Mouse (Mus musculus): ENCODE measurements at regions not wholly inside any gene's neighbourhood (a gene's known extent, or its start where the extent isn't known, plus 50 kb on each side); places are given as distances from the start of the nearest gene placed in this dataset.

DNA sequence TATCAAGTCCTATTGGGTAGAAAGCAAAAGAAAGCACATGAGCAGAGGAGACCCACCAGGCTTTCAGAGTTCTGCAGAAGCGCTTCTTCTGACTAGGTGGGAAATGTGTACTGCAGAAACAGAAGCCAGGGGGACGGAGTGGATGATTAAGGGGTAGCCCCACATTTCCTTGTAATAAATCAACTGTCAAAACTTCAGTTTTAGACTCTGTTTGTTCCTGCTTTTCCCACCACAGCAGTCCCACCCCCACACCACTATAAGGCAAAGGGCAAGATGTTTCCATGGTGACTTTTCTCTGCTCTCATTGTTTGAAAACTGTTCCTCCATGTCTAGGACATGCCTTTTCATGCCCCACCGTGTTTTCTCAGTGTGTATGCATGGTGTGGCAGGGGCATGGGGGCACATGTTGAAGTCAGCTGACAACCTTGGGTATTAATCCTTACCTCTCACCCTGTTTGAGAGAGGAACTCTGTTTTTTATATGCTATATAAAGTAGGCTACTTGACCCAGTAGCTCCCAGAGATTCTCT, 202.8 kb upstream of the Nr4a3 start:
- ATAC-seq (ENCODE audit: insufficient read depth, low read depth) (no peak), DNase-seq (ENCODE audit: low spot score) (no peak)
- Histone ChIP-seq H3K36me3 (replicated peaks; ENCODE audit: control insufficient read depth, insufficient read depth, low read length) (no peaks in the 10 kb centered on the region), H3K4me1 (ENCODE audit: control insufficient read depth, insufficient read depth) (no peaks in the 10 kb centered on the region), H3K4me2 (ENCODE audit: low read depth, low read length) (no peak overlapping the region), H3K27me3 (ENCODE audit: control insufficient read depth, insufficient read depth, low read length) (no peaks in the 10 kb centered on the region), H3K9ac (replicated peaks; ENCODE audit: low read depth, low read length) (no peak overlapping the region), H3K27ac (ENCODE audit: low read depth) (no peak overlapping the region), H3K4me3 (ENCODE audit: low read depth, low read length) (no peak overlapping the region), H3K9me3 (replicated peaks; ENCODE audit: control insufficient read depth, low read length) (no peaks in the 10 kb centered on the region)
- no peak for TF ChIP-seq CTCF (IDR thresholded peaks at IDR 0.05; ENCODE audit: low read depth)
- no peak for TF ChIP-seq EP300 (IDR thresholded peaks at IDR 0.05; ENCODE audit: low read depth)
- WGBS: 66% methylated on average over 3 of the region's 3 CpGs

DNA sequence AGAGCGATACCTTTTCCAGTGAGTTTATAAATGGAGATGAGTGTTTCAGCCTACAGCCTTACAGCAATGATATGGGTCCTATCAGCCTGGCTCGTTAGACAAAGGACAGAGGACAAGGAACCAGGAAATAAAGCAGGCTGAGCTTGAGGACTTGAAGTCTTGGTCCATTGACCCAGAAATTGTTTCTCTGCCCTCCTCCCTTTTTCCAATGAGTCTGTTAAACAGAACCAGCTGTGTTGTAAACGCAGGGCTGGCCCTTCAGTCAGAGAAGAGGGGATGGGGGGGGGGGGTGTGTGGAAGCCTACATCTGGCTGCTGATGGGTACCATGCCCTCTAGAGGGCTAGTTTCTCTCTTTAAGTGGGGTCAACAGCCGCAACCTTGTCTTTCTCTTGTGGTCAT, 199.7 kb upstream of the Nr4a3 start:
- Histone ChIP-seq H3K9me3 (replicated peaks; ENCODE audit: control insufficient read depth, low read length) (no peaks in the 10 kb centered on the region), H3K4me1 (ENCODE audit: control insufficient read depth, insufficient read depth) (no peaks in the 10 kb centered on the region), H3K36me3 (replicated peaks; ENCODE audit: control insufficient read depth, insufficient read depth, low read length) (no peaks in the 10 kb centered on the region), H3K4me3 (ENCODE audit: low read depth, low read length) (no peak overlapping the region), H3K9ac (replicated peaks; ENCODE audit: low read depth, low read length) (no peak overlapping the region), H3K27ac (ENCODE audit: low read depth) (no peak overlapping the region), H3K27me3 (ENCODE audit: control insufficient read depth, insufficient read depth, low read length) (no peaks in the 10 kb centered on the region), H3K4me2 (ENCODE audit: low read depth, low read length) (no peak overlapping the region)
- 71% methylated on average over 4 of the region's 4 CpGs for whole genome bisulfite sequencing
- DNase-seq (ENCODE audit: low spot score): no peak
- ATAC-seq (ENCODE audit: insufficient read depth, low read depth): no peak
- TF ChIP-seq EP300 (IDR thresholded peaks at IDR 0.05; ENCODE audit: low read depth): no peak
- TF ChIP-seq CTCF (IDR thresholded peaks at IDR 0.05; ENCODE audit: low read depth): no peak

DNA sequence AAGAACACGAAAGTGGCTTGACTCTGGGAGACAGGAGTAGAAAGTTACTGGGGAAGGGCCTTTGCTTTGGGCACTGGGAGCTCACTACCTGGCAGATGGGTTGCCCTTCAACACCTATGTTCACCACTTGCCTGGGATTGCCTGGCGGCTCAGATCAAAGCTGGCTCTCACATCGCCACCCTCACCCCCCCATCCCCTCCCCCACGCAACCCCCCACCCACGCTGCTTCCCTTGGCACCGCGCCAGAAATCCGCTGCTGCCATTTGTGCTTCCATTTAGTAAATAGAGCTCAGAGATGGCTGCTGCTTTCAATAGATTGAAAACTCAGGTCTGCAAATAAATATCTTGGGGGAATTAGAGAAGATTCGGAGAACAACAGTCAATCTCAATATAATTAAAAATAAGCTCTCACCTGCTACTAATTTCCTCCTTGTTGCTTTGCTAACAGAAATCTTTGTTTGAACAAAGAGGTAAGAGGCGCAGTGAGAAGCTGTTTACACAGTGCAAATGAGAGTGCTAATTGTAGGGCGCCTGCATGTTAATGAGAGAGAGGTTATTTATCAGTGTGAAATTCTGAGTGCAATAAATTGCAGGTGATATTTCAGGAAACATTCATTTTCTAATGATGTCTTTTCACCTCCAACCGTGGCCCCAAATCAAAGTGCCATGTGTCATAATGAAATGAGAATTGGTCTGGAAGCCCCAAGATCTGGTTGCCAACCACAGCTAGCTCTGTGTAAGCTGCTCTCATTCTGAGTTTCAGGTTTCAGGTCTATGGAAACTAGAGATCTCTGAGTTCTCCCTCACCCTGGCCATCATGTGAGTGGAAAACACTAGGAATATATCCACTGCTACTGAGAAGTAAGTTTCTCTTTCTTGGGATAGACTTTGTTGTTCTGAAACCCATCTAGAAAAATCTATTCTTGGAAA, 198.3 kb upstream of the Nr4a3 start:
- H3K4me2 ChIP-seq (ENCODE audit: low read depth, low read length): no peak overlapping the region
- no peaks in the 10 kb centered on the region for H3K27me3 ChIP-seq (ENCODE audit: control insufficient read depth, insufficient read depth, low read length)
- DNase-seq (ENCODE audit: low spot score) (no peak), ATAC-seq (ENCODE audit: insufficient read depth, low read depth) (no peak)
- H3K4me1 ChIP-seq (ENCODE audit: control insufficient read depth, insufficient read depth): no peaks in the 10 kb centered on the region
- no peak overlapping the region for H3K4me3 ChIP-seq (ENCODE audit: low read depth, low read length)
- no peak overlapping the region for H3K27ac ChIP-seq (ENCODE audit: low read depth)
- no peak for TF ChIP-seq CTCF (IDR thresholded peaks at IDR 0.05; ENCODE audit: low read depth)
- no peak for TF ChIP-seq EP300 (IDR thresholded peaks at IDR 0.05; ENCODE audit: low read depth)
- no peak overlapping the region for H3K9ac ChIP-seq (replicated peaks; ENCODE audit: low read depth, low read length)
- WGBS: 41% methylated on average over 12 of the region's 12 CpGs
- no peaks in the 10 kb centered on the region for H3K9me3 ChIP-seq (replicated peaks; ENCODE audit: control insufficient read depth, low read length)
- H3K36me3 ChIP-seq (replicated peaks; ENCODE audit: control insufficient read depth, insufficient read depth, low read length): no peaks in the 10 kb centered on the region

DNA sequence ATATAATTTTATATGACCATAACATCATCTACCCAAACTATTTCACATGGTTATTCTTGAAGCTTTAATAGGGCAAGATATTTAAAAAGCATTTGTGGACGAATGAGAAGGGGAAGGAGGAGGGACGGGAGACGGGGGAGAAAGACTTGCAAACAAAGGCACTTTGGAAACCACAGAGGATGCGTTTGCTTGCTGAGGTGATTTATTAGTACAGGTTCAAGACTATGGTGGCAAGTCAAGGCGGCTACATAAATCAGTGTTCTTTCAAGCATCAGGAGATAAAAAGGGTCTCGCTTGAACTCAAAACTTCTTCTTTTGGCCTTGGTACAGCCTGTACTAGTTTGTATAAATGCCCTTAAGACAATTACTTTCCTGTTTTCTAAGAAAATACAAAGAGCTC, 183.8 kb upstream of the Nr4a3 start:
- no peak for TF ChIP-seq CTCF (IDR thresholded peaks at IDR 0.05; ENCODE audit: low read depth)
- no peak for TF ChIP-seq EP300 (IDR thresholded peaks at IDR 0.05; ENCODE audit: low read depth)
- no peak overlapping the region for H3K4me2 ChIP-seq (ENCODE audit: low read depth, low read length)
- H3K9ac ChIP-seq (replicated peaks; ENCODE audit: low read depth, low read length): no peak overlapping the region
- WGBS: 68% methylated on average over 6 of the region's 6 CpGs
- no peak overlapping the region for H3K27ac ChIP-seq (ENCODE audit: low read depth)
- no peaks in the 10 kb centered on the region for H3K36me3 ChIP-seq (replicated peaks; ENCODE audit: control insufficient read depth, insufficient read depth, low read length)
- no peaks in the 10 kb centered on the region for H3K27me3 ChIP-seq (ENCODE audit: control insufficient read depth, insufficient read depth, low read length)
- no peaks in the 10 kb centered on the region for H3K9me3 ChIP-seq (replicated peaks; ENCODE audit: control insufficient read depth, low read length)
- H3K4me3 ChIP-seq (ENCODE audit: low read depth, low read length): no peak overlapping the region
- no peak for DNase-seq (ENCODE audit: low spot score)
- ATAC-seq (ENCODE audit: insufficient read depth, low read depth): no peak
- H3K4me1 ChIP-seq (ENCODE audit: control insufficient read depth, insufficient read depth): no peaks in the 10 kb centered on the region

DNA sequence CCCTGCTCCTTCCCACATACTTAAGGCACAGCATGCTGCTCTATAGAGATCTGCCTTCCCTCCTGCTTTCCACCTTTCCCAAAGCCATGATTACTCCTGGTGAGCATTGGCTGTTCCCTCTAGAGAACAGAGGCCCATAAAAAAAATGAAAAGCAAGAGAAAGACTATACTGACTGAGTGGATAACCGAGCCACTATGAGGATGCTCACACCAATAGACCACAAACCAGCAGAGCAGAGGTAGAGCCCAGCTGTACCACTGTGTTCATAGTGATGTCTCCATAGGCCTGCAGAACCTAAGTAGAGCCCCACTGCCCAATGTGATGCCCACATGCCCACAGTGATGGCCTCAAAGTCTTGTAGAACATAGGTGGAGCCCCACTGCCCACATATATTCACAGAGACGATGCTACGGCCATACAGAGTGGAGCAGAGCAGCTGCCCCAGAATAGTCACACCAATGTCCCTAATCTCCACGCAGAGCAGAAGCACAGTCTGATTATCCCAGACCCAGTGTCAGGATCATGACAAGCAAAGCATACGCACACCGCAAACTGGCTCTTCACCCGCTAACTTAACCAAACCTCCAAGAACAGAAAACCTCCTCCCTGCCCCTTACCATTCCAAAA, 174.8 kb upstream of the Nr4a3 start:
- H3K4me1 ChIP-seq (ENCODE audit: control insufficient read depth, insufficient read depth): no peaks in the 10 kb centered on the region
- no peaks in the 10 kb centered on the region for H3K9me3 ChIP-seq (replicated peaks; ENCODE audit: control insufficient read depth, low read length)
- no peaks in the 10 kb centered on the region for H3K27me3 ChIP-seq (ENCODE audit: control insufficient read depth, insufficient read depth, low read length)
- no peak overlapping the region for H3K4me2 ChIP-seq (ENCODE audit: low read depth, low read length)
- H3K9ac ChIP-seq (replicated peaks; ENCODE audit: low read depth, low read length): no peak overlapping the region
- DNase-seq (ENCODE audit: low spot score) (no peak), ATAC-seq (ENCODE audit: insufficient read depth, low read depth) (no peak)
- H3K27ac ChIP-seq (ENCODE audit: low read depth): no peak overlapping the region
- no peaks in the 10 kb centered on the region for H3K36me3 ChIP-seq (replicated peaks; ENCODE audit: control insufficient read depth, insufficient read depth, low read length)
- H3K4me3 ChIP-seq (ENCODE audit: low read depth, low read length): no peak overlapping the region
- TF ChIP-seq EP300 (IDR thresholded peaks at IDR 0.05; ENCODE audit: low read depth) (no peak), CTCF (IDR thresholded peaks at IDR 0.05; ENCODE audit: low read depth) (no peak)
- WGBS: 83% methylated on average over 7 of the region's 7 CpGs

Data from heart, postnatal 0 days (tissue).